Mouse (Mus musculus) adrenal gland, postnatal 10 days (tissue): Measurements from ENCODE around the gene Rlbp1. TPM values are rescaled to one million over a fixed set of nuclear protein-coding genes. Genes with fewer than 3 reads are reported as not detected.

ENCODE experiments used
- DNase-seq: peaks from one replicate; pipeline ENCODE4 v3.0.0; 2021; ENCODE audit warnings: mixed read lengths
- long read RNA-seq, 2 experiments: library from polyadenylated mRNA; stranded (forward); transcript quantifications; one replicate each; pipeline ENCODE4 v2.0.0; 2021
- total RNA-seq, 2 experiments: library from RNA; stranded (reverse); gene quantifications; 2 replicates each; pipeline ENCODE4 v1.2.3; 2021

Rlbp1 gene
- total RNA-seq: not detected
- long read RNA-seq, experiment 1: 0 reads
- long read RNA-seq, experiment 2: 0 reads

DNA sequence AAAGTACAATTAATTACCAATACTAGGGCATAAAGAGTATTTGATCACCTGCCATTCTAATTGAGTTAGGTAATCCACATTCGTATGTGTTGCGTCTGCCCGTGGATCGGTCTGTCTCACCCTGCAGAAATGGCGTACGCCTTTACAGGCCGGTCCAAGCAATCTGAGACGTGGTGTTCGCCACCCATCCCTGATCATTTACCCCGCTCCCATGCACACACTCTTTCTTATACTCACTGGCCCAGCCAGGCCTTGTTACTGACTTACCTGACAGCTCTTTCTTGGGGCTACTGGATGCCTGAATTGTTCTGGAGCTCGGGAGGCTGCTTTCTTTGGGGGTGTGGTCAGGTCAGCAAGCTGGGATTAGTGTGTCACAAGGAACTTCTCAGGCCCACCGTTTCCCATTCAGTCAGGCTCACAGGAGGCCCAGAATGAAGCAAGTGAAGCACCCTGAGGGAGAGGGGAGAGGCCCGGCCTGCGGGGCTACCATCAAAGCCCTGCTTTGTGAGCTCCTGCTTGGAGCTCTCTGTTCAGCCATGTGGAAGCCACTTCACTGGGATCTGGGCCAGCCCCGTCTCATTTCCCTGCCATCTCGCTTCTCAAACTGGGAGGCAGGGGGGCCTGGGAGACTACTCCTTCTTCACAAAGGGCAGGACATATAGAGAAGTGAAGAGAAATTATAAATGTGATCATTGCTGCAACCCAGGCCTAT lies at the start of gene Rlbp1:
Rlbp1 (minus strand) TSS at position 627 of the 712 bp plus-strand sequence.
- no peak for DNase-seq

GRCm38 (mm10) chr7:79428243-79428642 lies 41.4 kb upstream of the Rlbp1 start:
- no peak for DNase-seq

DNA sequence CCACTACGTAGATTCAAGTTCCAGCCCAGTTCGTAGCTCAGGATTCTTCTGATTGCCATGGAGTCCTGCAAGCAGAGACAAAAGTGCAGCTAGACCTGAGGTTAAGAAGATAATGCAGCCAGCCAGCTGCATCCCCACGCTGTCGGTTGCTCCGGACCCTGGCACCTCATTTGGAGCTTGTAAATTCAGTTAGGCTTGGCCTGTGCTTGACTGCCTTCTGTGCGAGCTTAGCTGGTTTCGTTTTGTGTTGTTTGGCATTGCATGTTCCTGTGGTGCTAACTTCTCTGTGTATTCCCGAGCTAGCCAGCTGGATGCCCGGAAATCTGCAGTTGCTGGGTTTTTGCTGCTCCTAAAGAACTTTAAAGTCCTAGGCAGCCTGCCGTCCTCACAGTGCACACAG lies 39.0 kb upstream of the Rlbp1 start:
- DNase-seq: no peak

- DNase-seq: no peak
These were observed 36.0 kb upstream of the Rlbp1 start for GRCm38 (mm10) chr7:79422876-79423275.

DNA sequence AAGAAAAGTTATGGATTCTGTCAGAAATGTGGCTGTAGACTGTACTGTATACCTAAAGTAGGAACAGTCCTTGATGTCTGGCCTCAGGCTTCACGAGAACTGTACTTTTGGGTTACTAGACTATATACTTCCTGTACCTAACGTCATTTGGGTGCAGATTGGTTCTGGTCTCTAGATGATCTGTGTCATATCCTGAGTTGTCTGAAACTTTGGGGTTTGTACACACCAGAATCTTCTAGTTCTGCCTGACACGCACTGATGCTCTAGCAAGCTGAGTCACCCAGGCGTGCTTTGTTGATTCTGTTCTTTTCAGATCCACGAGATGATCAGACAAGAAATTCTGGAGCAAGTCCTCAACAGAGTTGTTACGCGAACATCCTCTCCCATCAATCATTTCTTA lies 33.1 kb upstream of the Rlbp1 start:
- no peak for DNase-seq

GRCm38 (mm10) chr7:79414449-79415375 lies 27.9 kb upstream of the Rlbp1 start:
- DNase-seq: no peak

- no peak for DNase-seq
These were observed 13.4 kb upstream of the Rlbp1 start for GRCm38 (mm10) chr7:79400296-79400695.

DNA sequence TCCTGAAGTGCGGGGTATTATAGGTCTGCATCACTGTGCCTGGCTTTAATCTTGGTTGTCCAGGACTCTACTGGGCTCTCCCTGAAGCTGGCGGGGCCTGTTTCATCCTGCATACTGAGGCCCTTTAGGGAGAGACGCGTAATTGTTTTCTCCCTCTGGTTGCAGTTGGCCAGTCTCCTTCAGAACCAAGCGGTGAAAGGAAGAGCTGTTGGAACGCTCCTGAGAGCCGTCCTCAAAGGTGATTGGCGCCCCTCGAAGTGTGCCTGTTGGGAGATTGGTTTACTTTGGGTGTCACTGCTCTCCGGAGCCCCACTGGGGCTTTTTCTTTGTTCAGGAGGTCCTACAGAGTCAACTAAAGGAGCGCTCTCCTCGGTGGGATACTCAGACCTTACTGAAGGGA lies 12.1 kb upstream of the Rlbp1 start:
- DNase-seq: no peak

GRCm38 (mm10) chr7:79398426-79398825 lies 11.6 kb upstream of the Rlbp1 start:
- no peak for DNase-seq

DNA sequence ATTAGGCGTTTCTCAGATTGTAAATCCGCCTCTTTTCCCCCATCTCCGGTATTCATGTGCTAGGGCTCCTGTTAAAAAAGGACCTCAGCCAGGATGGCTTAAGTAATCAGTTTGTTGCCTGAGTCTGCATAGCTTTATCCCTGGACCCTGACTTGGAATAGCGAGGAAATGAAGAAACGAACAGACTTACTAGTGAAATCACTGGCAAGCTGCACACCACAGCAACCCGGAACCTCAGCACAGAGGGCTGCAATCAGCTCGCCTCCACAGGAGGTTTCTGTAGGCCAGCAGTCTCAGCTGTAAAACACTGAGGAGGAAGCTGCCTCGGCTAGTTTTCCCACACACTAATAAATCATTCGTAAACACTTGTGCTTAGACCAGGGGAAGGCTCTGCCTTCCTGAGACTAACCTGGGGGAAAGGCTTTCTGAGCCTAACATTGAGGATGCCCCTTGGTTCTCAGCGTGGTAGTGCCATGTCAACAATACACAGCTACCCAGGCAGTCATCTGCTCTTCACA lies 10.7 kb upstream of the Rlbp1 start:
- DNase-seq: no peak

DNA sequence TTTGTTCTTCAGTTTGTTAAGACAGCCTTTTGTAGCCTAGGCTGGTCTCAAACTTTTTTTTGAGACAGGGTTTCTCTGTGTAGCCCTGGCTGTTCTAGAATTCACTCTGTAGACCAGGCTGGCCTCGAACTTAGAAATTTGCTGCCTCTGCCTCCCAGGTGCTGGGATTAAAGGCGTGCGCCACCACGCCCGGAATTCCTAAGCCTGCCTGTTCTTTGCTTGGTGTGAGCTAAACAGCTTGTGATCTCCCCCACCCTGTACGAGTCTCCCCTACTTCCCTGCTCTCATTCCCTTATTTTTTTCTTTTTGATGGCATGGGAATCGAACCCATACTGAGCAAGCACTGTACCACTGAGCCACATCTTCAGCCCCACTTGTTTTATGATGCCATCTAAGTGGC lies 8.3 kb upstream of the Rlbp1 start:
- no peak for DNase-seq

DNA sequence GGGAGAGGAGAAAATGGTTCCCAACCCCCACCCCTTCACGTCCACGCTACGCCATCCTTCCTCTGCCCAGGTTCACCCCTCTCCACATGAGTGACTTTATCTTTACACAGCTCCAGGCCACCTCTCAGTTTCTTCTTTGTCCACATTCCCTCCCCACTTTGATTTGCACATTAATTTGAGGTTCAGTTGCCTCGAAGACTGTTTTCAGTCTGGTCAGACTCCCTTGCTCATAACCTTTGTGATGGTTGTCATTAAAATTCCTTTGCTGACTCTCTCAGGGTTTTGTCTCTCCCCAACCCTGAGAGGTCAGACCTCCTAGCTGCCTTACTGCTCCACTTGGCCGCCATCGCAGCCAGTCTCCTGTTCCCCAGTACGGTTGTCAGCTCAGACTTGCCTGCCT lies 7.8 kb upstream of the Rlbp1 start:
- no peak for DNase-seq

GRCm38 (mm10) chr7:79393924-79394323 lies 7.1 kb upstream of the Rlbp1 start:
- no peak for DNase-seq

DNA sequence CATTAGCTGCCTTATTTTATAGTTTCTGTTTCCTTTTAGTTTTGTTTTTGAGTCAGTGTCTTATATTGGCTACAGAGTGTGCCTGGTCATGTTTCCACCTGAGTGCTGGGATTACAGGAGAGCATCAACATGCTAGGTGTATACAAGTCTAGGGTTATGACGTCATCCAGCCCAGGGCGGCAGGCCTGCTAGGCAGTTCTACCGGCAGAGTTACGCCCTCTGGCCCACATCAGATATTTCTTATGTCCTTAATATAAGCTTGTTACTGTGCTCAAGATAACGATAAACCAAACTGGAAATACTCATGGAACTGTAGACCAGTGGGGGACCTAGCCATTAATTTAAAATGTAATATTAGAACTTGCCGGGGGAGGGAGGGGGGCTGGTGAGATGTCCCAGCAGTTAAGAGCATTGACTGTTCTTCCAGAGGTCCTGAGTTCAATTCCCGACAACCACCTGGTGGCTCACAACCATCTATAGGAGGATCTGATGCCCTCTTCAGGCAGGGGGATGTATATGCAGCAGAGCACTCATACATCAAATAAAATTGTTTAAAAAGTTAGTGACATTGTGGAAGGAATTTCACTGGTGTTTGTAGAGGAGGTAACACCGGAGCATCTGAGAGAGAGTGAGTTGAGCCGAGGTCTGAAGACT lies 6.1 kb upstream of the Rlbp1 start:
- no peak for DNase-seq

DNA sequence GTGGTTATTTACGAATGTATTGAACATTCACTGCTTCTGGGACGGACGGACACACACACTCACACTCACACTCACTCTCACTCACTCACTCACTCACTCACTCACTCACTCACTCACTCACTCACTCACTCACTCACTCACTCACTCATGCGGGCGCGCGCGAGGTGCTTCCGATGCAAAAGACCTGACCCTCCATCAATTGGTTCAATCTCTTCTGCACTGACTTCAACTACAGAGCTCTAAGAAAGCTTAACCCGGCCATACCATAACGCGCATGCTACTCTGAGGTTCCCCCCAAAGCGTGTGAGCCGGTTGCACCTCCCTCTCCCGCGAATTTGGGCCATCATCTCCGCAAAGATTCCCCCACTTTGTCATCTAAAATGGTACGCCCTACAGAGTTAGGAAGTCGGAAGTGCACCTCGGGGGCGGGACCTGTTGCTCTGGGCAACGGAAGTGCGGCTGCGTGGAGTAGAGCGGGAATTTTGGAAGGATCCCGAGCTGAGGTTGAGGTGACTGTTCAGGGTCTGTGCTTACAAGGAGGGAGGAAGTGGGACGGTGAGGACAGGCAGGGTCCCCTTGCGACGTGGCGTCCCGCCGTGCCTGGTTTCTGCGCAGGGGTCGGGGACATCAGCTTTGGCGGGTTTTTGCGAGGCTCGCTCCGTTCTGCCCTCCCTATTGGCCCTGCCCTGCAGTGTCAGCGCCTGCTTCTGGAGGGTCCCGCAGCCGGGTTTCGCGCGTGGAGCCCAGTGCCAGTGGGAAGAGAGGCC lies 5.2 kb upstream of the Rlbp1 start, which contains the start of gene Fanci:
Fanci (plus strand) TSS at position 47 of the 767 bp plus-strand sequence.
- DNase-seq: peak; percentile 97

DNA sequence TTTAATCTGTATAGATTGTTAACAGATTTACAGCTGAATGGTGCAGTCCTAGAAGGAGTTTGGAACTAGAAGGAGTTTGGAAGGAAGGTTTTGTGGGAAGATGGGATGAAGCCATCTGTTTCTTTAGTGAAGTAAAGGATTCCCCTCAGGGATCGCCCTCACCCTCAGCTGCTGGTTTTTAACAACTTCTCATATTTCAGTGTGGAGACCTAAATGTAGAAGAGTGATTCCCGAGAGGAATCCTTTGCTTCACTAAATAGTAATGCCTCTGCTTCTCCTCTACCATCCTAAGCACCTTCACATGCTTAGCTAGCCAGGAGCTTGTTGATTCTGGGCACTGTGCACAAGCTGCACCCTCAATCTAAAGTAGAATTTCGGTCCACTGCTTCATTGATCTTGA lies 4.6 kb upstream of the Rlbp1 start:
- DNase-seq: no peak

DNA sequence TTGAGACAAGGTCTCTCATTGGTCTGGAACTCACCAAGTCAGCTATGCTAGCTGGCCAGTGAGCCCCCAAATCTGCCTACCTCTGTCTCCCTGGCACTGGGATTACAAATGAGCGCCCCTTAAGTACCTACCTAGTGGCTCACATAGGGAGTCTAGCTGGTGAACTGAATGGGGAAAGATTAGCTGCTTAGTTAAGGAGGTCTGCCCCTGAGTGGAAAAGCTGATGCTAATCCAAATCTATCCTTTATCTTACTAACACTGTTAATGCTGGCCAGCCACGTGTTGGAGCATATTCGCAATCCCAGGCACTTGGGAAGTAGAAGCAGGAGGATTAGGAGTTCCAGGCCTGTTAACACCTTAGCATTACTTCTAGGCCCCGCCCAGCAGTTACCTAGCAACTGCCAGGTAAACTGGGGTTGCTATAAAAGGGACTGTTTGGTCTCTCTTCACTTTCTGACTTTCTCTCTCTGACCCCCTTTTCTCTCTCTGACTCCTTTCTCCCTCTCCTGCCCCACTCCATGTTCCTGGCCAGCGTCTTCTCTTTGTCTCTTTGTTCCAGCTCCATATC lies 3.4 kb upstream of the Rlbp1 start:
- DNase-seq: no peak

GRCm38 (mm10) chr7:79388671-79389206 lies 1.9 kb upstream of the Rlbp1 start:
- no peak for DNase-seq

- DNase-seq: no peak
These were observed 1.1 kb upstream of the Rlbp1 start for GRCm38 (mm10) chr7:79387991-79388390.

GRCm38 (mm10) chr7:79387140-79387539 lies 292 bp upstream of the Rlbp1 start:
- DNase-seq: no peak
